Mouse (Mus musculus): ENCODE data around the gene Eif3l. TPM values are rescaled to one million over a fixed set of nuclear protein-coding genes. Genes with fewer than 3 reads are reported as not detected.

The Eif3l gene
- polyA plus RNA-seq, 1 experiment from 2014 or later = 199 TPM

GRCm38 (mm10) chr15:79097135-79097534 is 22.2 kb downstream of the Eif3l start:
- H3K27ac ChIP-seq = peak overlapping the region; percentile 72
- peaks cover 31% of the 10 kb centered on the region for H3K36me3 ChIP-seq (ENCODE audit: insufficient read depth, low read length)
- TF ChIP-seq CTCF (IDR thresholded peaks at IDR 0.05; ENCODE audit: low read depth) = no peak
- no peaks in the 10 kb centered on the region for H3K9me3 ChIP-seq (replicated peaks; ENCODE audit: low read length)
- H3K4me1 ChIP-seq (replicated peaks; ENCODE audit: insufficient read depth, low read length) = peaks cover 30% of the 10 kb centered on the region; the same call in 1 of the 2 replicates
- no peak overlapping the region for H3K4me3 ChIP-seq (replicated peaks; ENCODE audit: low read depth, low read length)
- DNase-seq (ENCODE audit: low spot score) (peak; percentile 65), ATAC-seq (replicated peaks; ENCODE audit: low FRiP score, low read depth) (no peak)
- H3K9ac ChIP-seq (ENCODE audit: low read depth, low read length) = no peak overlapping the region
- H3K4me2 ChIP-seq (ENCODE audit: low read length) = peak overlapping the region; percentile 1; the same call in 1 of the 2 replicates
- WGBS = 9% methylated on average over 2 of the region's 2 CpGs
- no peaks in the 10 kb centered on the region for H3K27me3 ChIP-seq (ENCODE audit: insufficient read depth, low read length)

- Histone ChIP-seq H3K4me1 (replicated peaks; ENCODE audit: insufficient read depth, low read length) (peaks cover 30% of the 10 kb centered on the region; the same call in 1 of the 2 replicates), H3K27me3 (ENCODE audit: insufficient read depth, low read length) (no peaks in the 10 kb centered on the region), H3K27ac (peak overlapping the region; percentile 72), H3K9ac (ENCODE audit: low read depth, low read length) (no peak overlapping the region), H3K9me3 (replicated peaks; ENCODE audit: low read length) (no peaks in the 10 kb centered on the region), H3K36me3 (ENCODE audit: insufficient read depth, low read length) (peaks cover 26% of the 10 kb centered on the region), H3K4me2 (ENCODE audit: low read length) (peak overlapping the region; percentile 1; the same call in 1 of the 2 replicates), H3K4me3 (replicated peaks; ENCODE audit: low read depth, low read length) (no peak overlapping the region)
- peak; percentile 67 for ATAC-seq (replicated peaks; ENCODE audit: low FRiP score, low read depth)
- TF ChIP-seq CTCF (IDR thresholded peaks at IDR 0.05; ENCODE audit: low read depth) = no peak
- WGBS = 21% methylated on average over 6 of the region's 6 CpGs
- DNase-seq (ENCODE audit: low spot score) = peak; percentile 39
Measured at GRCm38 (mm10) chr15:79097611-79098025, 22.6 kb downstream of the Eif3l start.

GRCm38 (mm10) chr15:79098220-79098619 is 23.2 kb downstream of the Eif3l start:
- 55% methylated on average over 5 of the region's 5 CpGs for WGBS
- DNase-seq (ENCODE audit: low spot score) (no peak), ATAC-seq (replicated peaks; ENCODE audit: low FRiP score, low read depth) (no peak)
- H3K36me3 ChIP-seq (ENCODE audit: insufficient read depth, low read length) = peaks cover 20% of the 10 kb centered on the region
- H3K4me1 ChIP-seq (replicated peaks; ENCODE audit: insufficient read depth, low read length) = peaks cover 30% of the 10 kb centered on the region; the same call in 1 of the 2 replicates
- 0 out of 2 replicates have a peak overlapping the region, but pooled peaks have one; percentile 15 for H3K4me2 ChIP-seq (ENCODE audit: low read length)
- no peaks in the 10 kb centered on the region for H3K9me3 ChIP-seq (replicated peaks; ENCODE audit: low read length)
- no peaks in the 10 kb centered on the region for H3K27me3 ChIP-seq (ENCODE audit: insufficient read depth, low read length)
- H3K27ac ChIP-seq = peak overlapping the region; percentile 72
- H3K4me3 ChIP-seq (replicated peaks; ENCODE audit: low read depth, low read length) = no peak overlapping the region
- H3K9ac ChIP-seq (ENCODE audit: low read depth, low read length) = no peak overlapping the region
- no peak for TF ChIP-seq CTCF (IDR thresholded peaks at IDR 0.05; ENCODE audit: low read depth)

GRCm38 (mm10) chr15:79098868-79099267 is 23.9 kb downstream of the Eif3l start:
- Histone ChIP-seq H3K4me2 (ENCODE audit: low read length) (no peak overlapping the region), H3K9me3 (replicated peaks; ENCODE audit: low read length) (no peaks in the 10 kb centered on the region), H3K36me3 (ENCODE audit: insufficient read depth, low read length) (peaks cover 14% of the 10 kb centered on the region), H3K4me1 (replicated peaks; ENCODE audit: insufficient read depth, low read length) (peaks cover 30% of the 10 kb centered on the region; the same call in 1 of the 2 replicates), H3K4me3 (replicated peaks; ENCODE audit: low read depth, low read length) (no peak overlapping the region), H3K9ac (ENCODE audit: low read depth, low read length) (no peak overlapping the region), H3K27ac (peak overlapping the region; percentile 72; the same call in 1 of the 2 replicates), H3K27me3 (ENCODE audit: insufficient read depth, low read length) (no peaks in the 10 kb centered on the region)
- DNase-seq (ENCODE audit: low spot score) (peak; percentile 76), ATAC-seq (replicated peaks; ENCODE audit: low FRiP score, low read depth) (no peak)
- no peak for TF ChIP-seq CTCF (IDR thresholded peaks at IDR 0.05; ENCODE audit: low read depth)
- 50% methylated on average over 7 of the region's 7 CpGs for WGBS

GRCm38 (mm10) chr15:79099456-79099855 is 24.5 kb downstream of the Eif3l start:
- no peak overlapping the region for H3K9ac ChIP-seq (ENCODE audit: low read depth, low read length)
- H3K36me3 ChIP-seq (ENCODE audit: insufficient read depth, low read length) = peaks cover 8% of the 10 kb centered on the region
- peak overlapping the region; percentile 72; the same call in 1 of the 2 replicates for H3K27ac ChIP-seq
- ATAC-seq (replicated peaks; ENCODE audit: low FRiP score, low read depth) (no peak), DNase-seq (ENCODE audit: low spot score) (peak; percentile 59)
- TF ChIP-seq CTCF (IDR thresholded peaks at IDR 0.05; ENCODE audit: low read depth) = no peak
- H3K27me3 ChIP-seq (ENCODE audit: insufficient read depth, low read length) = no peaks in the 10 kb centered on the region
- no peak overlapping the region for H3K4me3 ChIP-seq (replicated peaks; ENCODE audit: low read depth, low read length)
- 62% methylated on average over 4 of the region's 4 CpGs for WGBS
- no peaks in the 10 kb centered on the region for H3K9me3 ChIP-seq (replicated peaks; ENCODE audit: low read length)
- H3K4me1 ChIP-seq (replicated peaks; ENCODE audit: insufficient read depth, low read length) = peaks cover 30% of the 10 kb centered on the region; the same call in 1 of the 2 replicates
- no peak overlapping the region for H3K4me2 ChIP-seq (ENCODE audit: low read length)

- Histone ChIP-seq H3K36me3 (ENCODE audit: insufficient read depth, low read length) (peaks cover 5% of the 10 kb centered on the region; the same call in 1 of the 2 replicates), H3K27me3 (ENCODE audit: insufficient read depth, low read length) (no peaks in the 10 kb centered on the region), H3K4me3 (replicated peaks; ENCODE audit: low read depth, low read length) (no peak overlapping the region), H3K9me3 (replicated peaks; ENCODE audit: low read length) (no peaks in the 10 kb centered on the region), H3K4me2 (ENCODE audit: low read length) (no peak overlapping the region), H3K4me1 (replicated peaks; ENCODE audit: insufficient read depth, low read length) (peaks cover 30% of the 10 kb centered on the region; the same call in 1 of the 2 replicates), H3K9ac (ENCODE audit: low read depth, low read length) (no peak overlapping the region), H3K27ac (no peak overlapping the region)
- WGBS = 72% methylated on average over 4 of the region's 4 CpGs
- no peak for TF ChIP-seq CTCF (IDR thresholded peaks at IDR 0.05; ENCODE audit: low read depth)
- DNase-seq (ENCODE audit: low spot score) (no peak), ATAC-seq (replicated peaks; ENCODE audit: low FRiP score, low read depth) (no peak)
Measured at GRCm38 (mm10) chr15:79100391-79100790, 25.4 kb downstream of the Eif3l start.
